Mouse (Mus musculus) inflammation-experienced regulatory T-cells (primary cell): ENCODE data around the gene Nanog. TPM values are rescaled to one million over a fixed set of nuclear protein-coding genes. Genes with fewer than 3 reads are reported as not detected.

Experiments used
- polyA plus RNA-seq, 2 experiments: library from polyadenylated mRNA; unstranded; fragments of 100-300 nt; shearing (Covaris generic); gene quantifications; one replicate each; pipeline ENCODE4 v1.2.1; 2017

The Nanog gene
- polyA plus RNA-seq: under 1 TPM; 0.11 to 0.23 TPM

GRCm38 (mm10) chr6:122707036-122707800 is at the start of gene Nanog:
Gene Nanog, plus strand, starts transcription at chr6:122707489.

Other genes with a start within 250 kb of the Nanog start
- gene Rimklb, start 208.7 kb upstream of the Nanog start, polyA plus RNA-seq: under 1 TPM; 0.10 to 0.40 TPM
- gene Mfap5, start 201.6 kb upstream of the Nanog start, polyA plus RNA-seq: under 1 TPM in 1 of 2 experiments, not detected in 1; 0.39 TPM
- gene Aicda, start 153.7 kb upstream of the Nanog start, polyA plus RNA-seq: under 1 TPM in 1 of 2 experiments, not detected in 1; 0.40 TPM
- gene Apobec1, start 105.0 kb upstream of the Nanog start, polyA plus RNA-seq: 10 to 100 TPM; 20.4 to 24.8 TPM
- gene Gdf3, start 97.4 kb upstream of the Nanog start, polyA plus RNA-seq: not detected
- not detected for gene Dppa3, start 81.1 kb upstream of the Nanog start, polyA plus RNA-seq
- gene Slc2a3, start 94.2 kb downstream of the Nanog start, polyA plus RNA-seq: 10 to 100 TPM; 46.6 to 85.9 TPM
- 10 to 100 TPM; 36.6 to 36.7 TPM for gene Foxj2, start 112.4 kb downstream of the Nanog start, polyA plus RNA-seq
- under 1 TPM in 1 of 2 experiments, not detected in 1; 0.30 TPM for gene C3ar1, start 148.7 kb downstream of the Nanog start, polyA plus RNA-seq
- gene Necap1, start 167.0 kb downstream of the Nanog start, polyA plus RNA-seq: 10 to 100 TPM; 22.9 to 34.7 TPM
- gene Clec4a1, start 214.4 kb downstream of the Nanog start, polyA plus RNA-seq: under 1 TPM; 0.27 to 0.95 TPM
- 1 to 10 TPM in 1 of 2 experiments, not detected in 1; 1.1 TPM for gene Clec4a3, start 245.0 kb downstream of the Nanog start, polyA plus RNA-seq